Mouse (Mus musculus): ENCODE results near the gene Mgme1. TPM values are rescaled to one million over a fixed set of nuclear protein-coding genes. Genes with fewer than 3 reads are reported as not detected.

Mgme1 gene
- polyA plus RNA-seq, 1 experiment from 2014 or later, result 10.8 TPM

- peaks cover 21% of the 10 kb centered on the region for H3K4me1 ChIP-seq (replicated peaks; ENCODE audit: control insufficient read depth, insufficient read depth, low read length)
- H3K27me3 ChIP-seq (replicated peaks; ENCODE audit: control insufficient read depth, insufficient read depth, low read length), result no peaks in the 10 kb centered on the region
- H3K9ac ChIP-seq (replicated peaks; ENCODE audit: low read depth, low read length), result peak overlapping the region; percentile 77
- under 1% methylated on average over 33 of the region's 33 CpGs for WGBS
- peak overlapping the region; percentile 70 for H3K4me3 ChIP-seq (replicated peaks; ENCODE audit: low read length)
- peak overlapping the region; percentile 76 for H3K4me2 ChIP-seq (ENCODE audit: low read length)
- H3K9me3 ChIP-seq (ENCODE audit: control insufficient read depth, low read length), result no peaks in the 10 kb centered on the region
- peak overlapping the region; percentile 80 for H3K27ac ChIP-seq (ENCODE audit: low read length)
- peak; percentile 3 for ATAC-seq
- H3K36me3 ChIP-seq (ENCODE audit: control insufficient read depth, insufficient read depth), result no peaks in the 10 kb centered on the region
Observed at GRCm38 (mm10) chr2:144269679-144270475, 586 bp upstream of the Mgme1 start.

- no peak overlapping the region for H3K27ac ChIP-seq (ENCODE audit: low read length)
- no peak overlapping the region for H3K4me3 ChIP-seq (replicated peaks; ENCODE audit: low read length)
- ATAC-seq, result no peak
- WGBS, result 94% methylated on average over 12 of the region's 12 CpGs
- no peaks in the 10 kb centered on the region for H3K36me3 ChIP-seq (ENCODE audit: control insufficient read depth, insufficient read depth)
- no peaks in the 10 kb centered on the region for H3K27me3 ChIP-seq (replicated peaks; ENCODE audit: control insufficient read depth, insufficient read depth, low read length)
- peaks cover 18% of the 10 kb centered on the region for H3K4me1 ChIP-seq (replicated peaks; ENCODE audit: control insufficient read depth, insufficient read depth, low read length)
- H3K4me2 ChIP-seq (ENCODE audit: low read length), result no peak overlapping the region
- H3K9ac ChIP-seq (replicated peaks; ENCODE audit: low read depth, low read length), result no peak overlapping the region
- no peaks in the 10 kb centered on the region for H3K9me3 ChIP-seq (ENCODE audit: control insufficient read depth, low read length)
Observed at GRCm38 (mm10) chr2:144272088-144272487, 1.6 kb downstream of the Mgme1 start.

DNA sequence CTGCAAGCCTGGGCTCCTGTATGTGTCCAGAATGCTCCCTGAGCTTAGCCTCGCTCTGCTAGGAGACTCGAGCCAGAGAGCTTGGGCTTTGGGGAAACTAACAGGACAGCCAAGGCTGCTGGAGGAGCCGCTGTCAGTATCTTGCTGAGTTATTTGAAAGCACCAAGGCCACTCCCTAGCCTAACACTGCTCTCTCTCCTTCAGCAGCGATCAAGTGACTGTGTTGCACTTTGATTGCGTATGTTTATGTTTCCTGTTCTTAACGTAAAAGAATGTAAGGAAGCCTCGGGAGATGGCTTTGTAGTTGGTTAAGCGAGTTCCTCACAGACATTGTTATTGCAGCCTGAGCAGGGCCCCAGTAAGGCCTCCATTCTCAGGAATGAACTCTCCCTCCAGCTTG is 4.3 kb downstream of the Mgme1 start:
- no peaks in the 10 kb centered on the region for H3K27me3 ChIP-seq (replicated peaks; ENCODE audit: control insufficient read depth, insufficient read depth, low read length)
- peaks cover 2% of the 10 kb centered on the region for H3K4me1 ChIP-seq (replicated peaks; ENCODE audit: control insufficient read depth, insufficient read depth, low read length)
- no peaks in the 10 kb centered on the region for H3K36me3 ChIP-seq (ENCODE audit: control insufficient read depth, insufficient read depth)
- no peak overlapping the region for H3K27ac ChIP-seq (ENCODE audit: low read length)
- H3K4me3 ChIP-seq (replicated peaks; ENCODE audit: low read length), result no peak overlapping the region
- no peak overlapping the region for H3K4me2 ChIP-seq (ENCODE audit: low read length)
- WGBS, result 73% methylated on average over 8 of the region's 8 CpGs
- no peak overlapping the region for H3K9ac ChIP-seq (replicated peaks; ENCODE audit: low read depth, low read length)
- H3K9me3 ChIP-seq (ENCODE audit: control insufficient read depth, low read length), result no peaks in the 10 kb centered on the region
- no peak for ATAC-seq

DNA sequence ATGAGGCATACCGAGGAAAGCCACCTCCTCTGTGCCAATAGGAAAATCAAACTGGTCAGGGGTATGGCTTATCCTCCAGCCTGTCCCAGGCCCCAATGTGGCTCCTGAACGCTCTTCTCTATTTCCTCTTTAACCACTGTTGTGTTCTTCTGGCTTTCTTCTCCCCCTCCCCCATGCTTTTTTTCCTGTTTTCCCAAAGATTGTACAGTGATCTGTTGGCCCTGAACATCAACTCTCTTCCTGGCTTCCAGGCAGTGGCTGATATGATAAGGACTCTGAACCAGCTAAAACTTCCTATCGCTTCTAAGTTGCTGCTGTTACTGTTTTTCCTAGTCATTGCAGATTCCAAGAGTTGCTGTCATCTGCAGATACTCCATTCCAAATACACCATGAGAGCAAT is 6.4 kb downstream of the Mgme1 start:
- Histone ChIP-seq H3K36me3 (ENCODE audit: control insufficient read depth, insufficient read depth) (no peaks in the 10 kb centered on the region), H3K4me3 (replicated peaks; ENCODE audit: low read length) (no peak overlapping the region), H3K27ac (ENCODE audit: low read length) (no peak overlapping the region), H3K4me1 (replicated peaks; ENCODE audit: control insufficient read depth, insufficient read depth, low read length) (no peaks in the 10 kb centered on the region), H3K27me3 (replicated peaks; ENCODE audit: control insufficient read depth, insufficient read depth, low read length) (no peaks in the 10 kb centered on the region), H3K9ac (replicated peaks; ENCODE audit: low read depth, low read length) (no peak overlapping the region), H3K4me2 (ENCODE audit: low read length) (no peak overlapping the region), H3K9me3 (ENCODE audit: control insufficient read depth, low read length) (no peaks in the 10 kb centered on the region)
- no peak for ATAC-seq
- 95% methylated on average over 3 of the region's 3 CpGs for WGBS

DNA sequence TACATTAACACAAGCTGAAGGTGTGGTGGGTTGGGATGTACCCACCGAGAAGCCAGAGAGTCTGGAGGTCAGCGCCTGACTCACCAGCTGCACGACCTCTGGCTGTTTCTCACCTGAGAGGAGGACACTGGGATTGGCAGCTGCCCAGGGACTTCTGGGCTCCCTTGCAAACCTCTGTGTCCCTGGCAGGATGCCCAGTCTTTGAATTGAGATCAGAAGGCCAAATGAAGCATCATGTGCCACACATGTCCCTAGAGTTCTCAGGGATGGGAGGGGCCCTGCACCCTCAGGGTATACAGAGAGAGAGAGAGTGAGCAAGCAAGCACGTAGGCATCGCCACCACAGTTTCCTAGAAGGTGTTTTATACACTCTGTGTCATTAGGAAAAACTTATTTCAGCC is 9.3 kb downstream of the Mgme1 start:
- Histone ChIP-seq H3K4me1 (replicated peaks; ENCODE audit: control insufficient read depth, insufficient read depth, low read length) (no peaks in the 10 kb centered on the region), H3K27me3 (replicated peaks; ENCODE audit: control insufficient read depth, insufficient read depth, low read length) (no peaks in the 10 kb centered on the region), H3K27ac (ENCODE audit: low read length) (no peak overlapping the region), H3K9me3 (ENCODE audit: control insufficient read depth, low read length) (no peaks in the 10 kb centered on the region), H3K4me3 (replicated peaks; ENCODE audit: low read length) (no peak overlapping the region), H3K9ac (replicated peaks; ENCODE audit: low read depth, low read length) (no peak overlapping the region), H3K4me2 (ENCODE audit: low read length) (no peak overlapping the region), H3K36me3 (ENCODE audit: control insufficient read depth, insufficient read depth) (no peaks in the 10 kb centered on the region)
- 64% methylated on average over 5 of the region's 5 CpGs for WGBS
- no peak for ATAC-seq

DNA sequence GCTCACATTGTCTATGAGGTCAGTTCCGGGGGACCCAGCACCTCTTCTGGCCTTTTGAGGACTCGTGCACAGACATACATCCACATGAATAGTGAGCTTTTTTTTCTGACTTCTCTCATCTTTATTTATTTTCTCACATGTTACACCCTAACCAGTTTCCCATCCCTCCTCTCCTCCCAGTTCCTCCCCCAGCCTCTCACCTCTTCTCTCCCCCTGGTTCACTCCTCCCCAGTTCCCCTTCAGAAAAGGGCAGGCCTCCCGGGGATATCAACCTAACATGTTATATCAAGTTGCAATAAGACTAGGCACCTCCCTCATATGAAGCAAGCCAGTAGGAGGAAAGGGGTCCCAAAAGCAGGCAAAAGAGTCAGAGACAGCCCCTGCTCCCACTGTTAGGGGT is 10.1 kb downstream of the Mgme1 start:
- Histone ChIP-seq H3K4me1 (replicated peaks; ENCODE audit: control insufficient read depth, insufficient read depth, low read length) (no peaks in the 10 kb centered on the region), H3K4me2 (ENCODE audit: low read length) (no peak overlapping the region), H3K4me3 (replicated peaks; ENCODE audit: low read length) (no peak overlapping the region), H3K9me3 (ENCODE audit: control insufficient read depth, low read length) (no peaks in the 10 kb centered on the region), H3K27ac (ENCODE audit: low read length) (no peak overlapping the region), H3K36me3 (ENCODE audit: control insufficient read depth, insufficient read depth) (no peaks in the 10 kb centered on the region), H3K27me3 (replicated peaks; ENCODE audit: control insufficient read depth, insufficient read depth, low read length) (no peaks in the 10 kb centered on the region), H3K9ac (replicated peaks; ENCODE audit: low read depth, low read length) (no peak overlapping the region)
- no peak for ATAC-seq
- 91% methylated on average over 3 of the region's 3 CpGs for WGBS

- whole genome bisulfite sequencing, result 70% methylated on average over 3 of the region's 3 CpGs
- Histone ChIP-seq H3K9ac (replicated peaks; ENCODE audit: low read depth, low read length) (no peak overlapping the region), H3K4me2 (ENCODE audit: low read length) (no peak overlapping the region), H3K36me3 (ENCODE audit: control insufficient read depth, insufficient read depth) (no peaks in the 10 kb centered on the region), H3K4me3 (replicated peaks; ENCODE audit: low read length) (no peak overlapping the region), H3K27ac (ENCODE audit: low read length) (no peak overlapping the region), H3K4me1 (replicated peaks; ENCODE audit: control insufficient read depth, insufficient read depth, low read length) (no peaks in the 10 kb centered on the region), H3K27me3 (replicated peaks; ENCODE audit: control insufficient read depth, insufficient read depth, low read length) (no peaks in the 10 kb centered on the region), H3K9me3 (ENCODE audit: control insufficient read depth, low read length) (no peaks in the 10 kb centered on the region)
- ATAC-seq, result no peak
Observed at GRCm38 (mm10) chr2:144281417-144281816, 11.0 kb downstream of the Mgme1 start.

DNA sequence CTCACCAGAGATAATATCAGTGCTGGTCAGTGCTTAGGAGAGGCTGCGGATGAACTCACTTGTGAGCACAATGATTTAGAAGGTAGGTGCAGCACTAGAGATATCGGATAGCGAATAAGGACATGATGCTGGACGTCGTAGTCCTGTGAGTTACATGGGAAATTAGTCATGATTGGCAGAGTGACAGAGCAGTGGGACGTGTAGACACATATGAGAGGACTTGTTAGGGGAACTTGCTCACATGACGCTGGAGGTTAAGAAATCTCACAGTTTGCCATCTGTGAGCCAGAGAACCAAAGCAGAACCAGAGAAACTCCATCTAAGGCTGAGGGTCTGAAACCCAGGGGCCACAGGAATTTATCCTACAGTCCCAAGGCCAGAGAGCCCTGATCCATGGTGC is 19.9 kb downstream of the Mgme1 start:
- no peaks in the 10 kb centered on the region for H3K36me3 ChIP-seq (ENCODE audit: control insufficient read depth, insufficient read depth)
- no peak overlapping the region for H3K27ac ChIP-seq (ENCODE audit: low read length)
- no peak overlapping the region for H3K4me3 ChIP-seq (replicated peaks; ENCODE audit: low read length)
- no peaks in the 10 kb centered on the region for H3K4me1 ChIP-seq (replicated peaks; ENCODE audit: control insufficient read depth, insufficient read depth, low read length)
- H3K9me3 ChIP-seq (ENCODE audit: control insufficient read depth, low read length), result no peaks in the 10 kb centered on the region
- no peak overlapping the region for H3K4me2 ChIP-seq (ENCODE audit: low read length)
- 91% methylated on average over 7 of the region's 7 CpGs for WGBS
- H3K9ac ChIP-seq (replicated peaks; ENCODE audit: low read depth, low read length), result no peak overlapping the region
- no peaks in the 10 kb centered on the region for H3K27me3 ChIP-seq (replicated peaks; ENCODE audit: control insufficient read depth, insufficient read depth, low read length)
- ATAC-seq, result no peak

DNA sequence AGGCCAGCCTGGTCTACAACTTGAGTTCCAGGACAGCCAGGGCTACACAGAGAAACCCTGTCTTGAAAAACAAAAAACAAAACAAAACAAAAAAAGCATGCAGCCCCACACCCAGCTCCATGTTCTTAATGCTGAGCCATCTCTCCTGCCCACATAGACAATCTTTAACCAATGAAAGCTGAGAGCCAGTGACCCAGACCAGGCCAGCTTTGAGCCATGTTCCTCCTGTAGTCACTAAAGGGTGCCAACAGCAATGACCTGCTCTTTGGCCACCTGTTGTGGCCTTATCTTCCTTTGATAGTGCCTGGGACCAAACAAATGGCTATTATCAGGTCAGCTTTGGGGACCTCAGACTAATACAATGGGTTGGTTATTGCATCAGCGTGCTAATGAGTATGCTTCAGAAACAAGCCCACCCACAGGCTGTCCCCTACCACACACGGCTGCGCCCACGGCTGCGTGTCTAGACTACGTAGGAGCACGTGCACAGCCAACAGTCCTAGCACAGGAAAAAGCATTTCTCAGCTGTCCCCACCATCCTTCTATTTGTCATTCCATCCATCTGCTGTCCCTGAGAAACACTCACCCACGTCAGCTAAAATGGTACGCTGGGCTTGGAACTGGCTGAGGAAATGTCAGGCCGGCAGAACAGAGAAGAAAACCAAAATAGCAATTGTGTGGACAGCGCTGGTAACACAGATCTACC is 21.3 kb downstream of the Mgme1 start:
- ATAC-seq, result no peak
- H3K27ac ChIP-seq (ENCODE audit: low read length), result no peak overlapping the region
- no peaks in the 10 kb centered on the region for H3K9me3 ChIP-seq (ENCODE audit: control insufficient read depth, low read length)
- H3K4me3 ChIP-seq (replicated peaks; ENCODE audit: low read length), result no peak overlapping the region
- H3K36me3 ChIP-seq (ENCODE audit: control insufficient read depth, insufficient read depth), result no peaks in the 10 kb centered on the region
- H3K4me1 ChIP-seq (replicated peaks; ENCODE audit: control insufficient read depth, insufficient read depth, low read length), result no peaks in the 10 kb centered on the region
- H3K4me2 ChIP-seq (ENCODE audit: low read length), result no peak overlapping the region
- no peaks in the 10 kb centered on the region for H3K27me3 ChIP-seq (replicated peaks; ENCODE audit: control insufficient read depth, insufficient read depth, low read length)
- WGBS, result 85% methylated on average over 11 of the region's 11 CpGs
- no peak overlapping the region for H3K9ac ChIP-seq (replicated peaks; ENCODE audit: low read depth, low read length)

Measured in forebrain, embryonic 16.5 days (tissue).